Mouse (Mus musculus) thymus, adult 2 months (tissue): ENCODE results near the gene Ppp4r2.

ENCODE experiments used
- CTCF ChIP-seq: fragments of 200-500 bp; IDR thresholded peaks from 2 replicates; pipeline ENCODE4 v1.5.1; 2012; ENCODE audit warnings: mild to moderate bottlenecking, control low read depth, low read length, moderate library complexity, borderline replicate concordance; ENCODE audit not compliant: control insufficient read depth, poor library complexity, insufficient read depth; ENCODE audit errors: extremely low read depth
- POLR2A ChIP-seq: fragments of 200-500 bp; IDR thresholded peaks from 2 replicates; pipeline ENCODE4 v1.6.1; 2012; ENCODE audit warnings: mild to moderate bottlenecking, low read length, control low read depth, moderate library complexity; ENCODE audit not compliant: control insufficient read depth, poor library complexity, insufficient read depth; ENCODE audit errors: extremely low read depth

- no peak for TF ChIP-seq CTCF
- no peak for TF ChIP-seq POLR2A
Observed at GRCm38 (mm10) chr6:100810117-100810516, 23.3 kb upstream of the Ppp4r2 start.
